Mouse (Mus musculus): ENCODE measurements around the gene Adamts14. TPM values are rescaled to one million over a fixed set of nuclear protein-coding genes. Genes with fewer than 3 reads are reported as not detected.

The Adamts14 gene
- total and polyA plus RNA-seq, 3 experiments, result not detected

- Histone ChIP-seq H3K4me3 (ENCODE audit: low read depth, low read length) (no peak overlapping the region), H3K27me3 (ENCODE audit: insufficient read depth, low read length) (no peaks in the 10 kb centered on the region), H3K4me1 (ENCODE audit: insufficient read depth, low read depth, low read length) (no peaks in the 10 kb centered on the region), H3K9me3 (replicated peaks) (peaks cover 42% of the 10 kb centered on the region), H3K36me3 (replicated peaks) (no peaks in the 10 kb centered on the region)
- DNase-seq (ENCODE audit: low spot score), result no peak
- ATAC-seq (ENCODE audit: extremely low read depth, insufficient number of reproducible peaks, low FRiP score, poor library complexity, severe bottlenecking), result no peak
- TF ChIP-seq GATA2 (IDR thresholded peaks at IDR 0.05; ENCODE audit: borderline replicate concordance, low read depth, low read length) (no peak), GATA1 (IDR thresholded peaks at IDR 0.05; ENCODE audit: borderline replicate concordance, low read length) (no peak), POLR2AphosphoS5 (IDR thresholded peaks at IDR 0.05; ENCODE audit: insufficient replicate concordance, low read depth, low read length) (no peak), CTCF (IDR thresholded peaks at IDR 0.05; ENCODE audit: low read depth, low read length) (no peak), TAL1 (conservative IDR thresholded peaks at IDR 0.05; ENCODE audit: low read depth, low read length) (no peak)
These were observed 31.2 kb downstream of the Adamts14 start for GRCm38 (mm10) chr10:61241961-61242421.

GRCm38 (mm10) chr10:61240108-61240920, 32.9 kb downstream of the Adamts14 start:
- TF ChIP-seq POLR2AphosphoS5 (IDR thresholded peaks at IDR 0.05; ENCODE audit: insufficient replicate concordance, low read depth, low read length), result no peak
- no peak for TF ChIP-seq GATA1 (IDR thresholded peaks at IDR 0.05; ENCODE audit: borderline replicate concordance, low read length)
- no peak for TF ChIP-seq CTCF (IDR thresholded peaks at IDR 0.05; ENCODE audit: low read depth, low read length)
- no peak for TF ChIP-seq TAL1 (conservative IDR thresholded peaks at IDR 0.05; ENCODE audit: low read depth, low read length)
- TF ChIP-seq GATA2 (IDR thresholded peaks at IDR 0.05; ENCODE audit: borderline replicate concordance, low read depth, low read length), result no peak
- no peak overlapping the region for H3K4me3 ChIP-seq (ENCODE audit: low read depth, low read length)
- ATAC-seq (ENCODE audit: extremely low read depth, insufficient number of reproducible peaks, low FRiP score, poor library complexity, severe bottlenecking) (no peak), DNase-seq (ENCODE audit: low spot score) (no peak)
- H3K27me3 ChIP-seq (ENCODE audit: insufficient read depth, low read length), result no peaks in the 10 kb centered on the region
- H3K9me3 ChIP-seq (replicated peaks), result peaks cover 40% of the 10 kb centered on the region
- H3K4me1 ChIP-seq (ENCODE audit: insufficient read depth, low read depth, low read length), result no peaks in the 10 kb centered on the region
- H3K36me3 ChIP-seq (replicated peaks), result no peaks in the 10 kb centered on the region

DNA sequence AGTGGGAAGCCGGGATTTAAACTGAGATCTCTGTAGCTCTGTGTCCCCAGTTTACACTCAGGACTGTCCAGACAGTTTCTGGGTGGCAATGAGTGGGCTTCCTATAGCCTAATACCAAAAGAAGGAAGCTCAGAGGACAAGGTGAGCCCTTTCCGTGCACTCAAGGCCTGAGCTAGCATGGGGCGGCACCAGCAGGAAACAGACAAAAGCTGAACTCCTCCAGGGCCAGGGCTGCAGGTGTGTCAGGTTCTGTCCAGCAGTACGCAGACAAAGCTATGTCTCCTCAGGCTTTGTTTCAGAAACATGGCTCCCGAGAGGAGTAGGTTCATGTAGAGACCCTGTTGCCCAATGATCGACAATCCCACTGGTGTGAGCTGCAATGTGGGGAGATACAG, 35.9 kb downstream of the Adamts14 start:
- DNase-seq (ENCODE audit: low spot score), result no peak

DNA sequence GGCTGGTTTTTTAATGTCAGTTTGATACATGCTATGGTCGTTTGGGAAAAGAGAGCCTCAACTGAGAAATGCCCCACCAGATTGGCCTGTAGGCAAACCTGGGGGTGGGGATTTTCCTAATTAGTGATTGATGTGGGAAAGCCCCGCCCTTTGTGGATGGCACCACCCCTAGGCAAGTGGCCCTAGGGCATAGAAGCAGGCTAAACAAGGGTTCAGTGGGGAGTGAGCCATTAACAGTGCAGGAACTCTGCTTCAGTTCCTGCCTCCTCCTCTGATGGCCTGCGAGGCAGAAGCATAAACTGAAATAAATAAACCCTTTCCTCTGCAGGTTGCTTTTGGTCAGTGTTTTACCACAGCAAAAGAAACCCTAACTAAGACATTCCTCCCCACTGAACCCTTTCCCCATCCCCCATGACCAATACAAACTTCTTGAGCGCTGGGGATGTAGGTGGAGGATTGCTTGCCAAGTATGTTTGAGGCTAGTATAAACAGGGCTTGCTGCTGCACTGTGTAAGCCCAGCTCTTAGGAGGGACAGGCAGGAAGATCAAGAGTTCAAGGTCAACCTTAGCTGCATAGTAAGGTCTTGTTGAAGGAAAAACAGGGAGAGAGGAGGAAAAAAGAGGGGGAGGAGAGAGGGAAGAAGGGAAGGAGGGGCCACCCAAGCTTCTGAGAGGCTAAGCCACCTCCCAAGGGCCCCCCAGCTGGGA, 36.4 kb downstream of the Adamts14 start:
- ATAC-seq (ENCODE audit: extremely low read depth, insufficient number of reproducible peaks, low FRiP score, poor library complexity, severe bottlenecking), result no peak
- Histone ChIP-seq H3K4me3 (ENCODE audit: low read depth, low read length) (no peak overlapping the region), H3K27me3 (ENCODE audit: insufficient read depth, low read length) (no peaks in the 10 kb centered on the region), H3K4me1 (ENCODE audit: insufficient read depth, low read depth, low read length) (no peaks in the 10 kb centered on the region), H3K9me3 (replicated peaks) (peaks cover 38% of the 10 kb centered on the region), H3K36me3 (replicated peaks) (no peaks in the 10 kb centered on the region)
- no peak for DNase-seq (ENCODE audit: low spot score)
- TF ChIP-seq GATA2 (IDR thresholded peaks at IDR 0.05; ENCODE audit: borderline replicate concordance, low read depth, low read length), result no peak
- TF ChIP-seq POLR2AphosphoS5 (IDR thresholded peaks at IDR 0.05; ENCODE audit: insufficient replicate concordance, low read depth, low read length), result no peak
- TF ChIP-seq GATA1 (IDR thresholded peaks at IDR 0.05; ENCODE audit: borderline replicate concordance, low read length), result no peak
- TF ChIP-seq TAL1 (conservative IDR thresholded peaks at IDR 0.05; ENCODE audit: low read depth, low read length), result no peak
- TF ChIP-seq CTCF (IDR thresholded peaks at IDR 0.05; ENCODE audit: low read depth, low read length), result no peak

More for the DNA sequence above, 35.9 kb downstream of the Adamts14 start:
- no peak for ATAC-seq (ENCODE audit: extremely low read depth, insufficient number of reproducible peaks, low FRiP score, poor library complexity, severe bottlenecking)
- H3K4me3 ChIP-seq (ENCODE audit: low read depth, low read length), result no peak overlapping the region
- H3K9me3 ChIP-seq (replicated peaks), result peaks cover 43% of the 10 kb centered on the region
- no peaks in the 10 kb centered on the region for H3K36me3 ChIP-seq (replicated peaks)
- no peaks in the 10 kb centered on the region for H3K27me3 ChIP-seq (ENCODE audit: insufficient read depth, low read length)
- no peaks in the 10 kb centered on the region for H3K4me1 ChIP-seq (ENCODE audit: insufficient read depth, low read depth, low read length)
- TF ChIP-seq TAL1 (conservative IDR thresholded peaks at IDR 0.05; ENCODE audit: low read depth, low read length) (no peak), GATA1 (IDR thresholded peaks at IDR 0.05; ENCODE audit: borderline replicate concordance, low read length) (no peak), POLR2AphosphoS5 (IDR thresholded peaks at IDR 0.05; ENCODE audit: insufficient replicate concordance, low read depth, low read length) (no peak), GATA2 (IDR thresholded peaks at IDR 0.05; ENCODE audit: borderline replicate concordance, low read depth, low read length) (no peak), CTCF (IDR thresholded peaks at IDR 0.05; ENCODE audit: low read depth, low read length) (no peak)

GRCm38 (mm10) chr10:61235677-61236267, 37.5 kb downstream of the Adamts14 start:
- no peaks in the 10 kb centered on the region for H3K27me3 ChIP-seq (ENCODE audit: insufficient read depth, low read length)

More at GRCm38 (mm10) chr10:61235677-61236267, 37.5 kb downstream of the Adamts14 start:
- Histone ChIP-seq H3K9me3 (replicated peaks) (peaks cover 32% of the 10 kb centered on the region), H3K4me1 (ENCODE audit: insufficient read depth, low read depth, low read length) (no peaks in the 10 kb centered on the region), H3K36me3 (replicated peaks) (no peaks in the 10 kb centered on the region), H3K4me3 (ENCODE audit: low read depth, low read length) (no peak overlapping the region)
- TF ChIP-seq CTCF (IDR thresholded peaks at IDR 0.05; ENCODE audit: low read depth, low read length) (no peak), GATA2 (IDR thresholded peaks at IDR 0.05; ENCODE audit: borderline replicate concordance, low read depth, low read length) (no peak), GATA1 (IDR thresholded peaks at IDR 0.05; ENCODE audit: borderline replicate concordance, low read length) (no peak), POLR2AphosphoS5 (IDR thresholded peaks at IDR 0.05; ENCODE audit: insufficient replicate concordance, low read depth, low read length) (no peak), TAL1 (conservative IDR thresholded peaks at IDR 0.05; ENCODE audit: low read depth, low read length) (no peak)
- DNase-seq (ENCODE audit: low spot score) (no peak), ATAC-seq (ENCODE audit: extremely low read depth, insufficient number of reproducible peaks, low FRiP score, poor library complexity, severe bottlenecking) (no peak)
